Mouse (Mus musculus): Measurements from ENCODE around the gene Ptpn3. TPM values are rescaled to one million over a fixed set of nuclear protein-coding genes. Genes with fewer than 3 reads are reported as not detected.

Ptpn3 gene
- total and polyA plus RNA-seq, 3 experiments: 0.08 to 0.14 (median 0.09) TPM

DNA sequence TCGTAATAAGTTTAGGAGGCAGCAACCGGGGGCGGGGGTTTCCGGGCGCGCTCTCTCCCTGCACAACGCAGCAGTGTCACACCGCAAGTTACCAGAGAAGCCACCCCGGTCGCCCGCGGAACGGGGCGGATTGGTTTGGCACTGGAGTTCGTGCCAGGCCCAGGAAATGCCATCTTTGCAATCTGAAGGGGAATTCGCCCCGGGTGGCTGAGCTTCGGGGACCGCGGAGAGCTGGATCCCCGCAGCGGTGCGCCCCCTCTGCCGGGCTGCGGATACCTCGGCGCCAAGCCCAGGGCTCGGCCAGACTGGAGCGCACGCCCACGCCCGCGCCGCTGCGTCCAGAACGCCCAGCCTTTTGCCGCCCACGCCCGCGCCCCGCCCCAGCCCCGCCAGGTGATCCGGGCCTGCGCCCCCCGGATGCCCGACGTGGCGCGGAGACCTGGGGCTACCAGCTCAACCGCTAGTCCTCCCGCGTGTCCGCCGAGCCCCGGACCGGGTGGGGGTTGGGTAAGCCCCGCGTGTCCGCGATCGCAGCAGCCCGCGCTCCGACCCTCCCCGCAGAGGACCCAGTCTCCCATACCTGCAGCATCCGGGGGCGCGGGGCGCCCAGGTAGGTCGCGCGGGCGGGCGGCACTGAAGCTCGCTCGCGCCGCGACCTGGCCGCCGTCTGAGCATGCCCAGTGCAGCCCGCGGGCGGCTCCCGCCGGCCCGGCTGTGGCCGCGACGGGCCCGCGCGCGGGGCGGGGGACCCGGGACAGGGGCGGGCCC, 1.8 kb downstream of the Ptpn3 start:
- H3K4me2 ChIP-seq (ENCODE audit: insufficient read depth, low read depth, poor library complexity, severe bottlenecking): no peak overlapping the region
- in situ Hi-C loops (cut with MboI; ENCODE audit: low pct_ligation_motif_present, low pct_unique_long_range_greater_than_20kb, low sequenced_read_pairs): no loop called here
- H3K4me1 ChIP-seq (ENCODE audit: control insufficient read depth in 1 of 2, insufficient read depth in 2 of 2): peaks cover 0 to 18% of the 10 kb centered on the region in 2 experiments; a peak in 2 of 4 replicates
- no peaks in the 10 kb centered on the region for H3K27me3 ChIP-seq (replicated peaks)
- no peak overlapping the region for H3K27ac ChIP-seq (ENCODE audit: insufficient read depth, low read depth)
- no peak overlapping the region for H3K9ac ChIP-seq (ENCODE audit: insufficient read depth, low read depth)
- TF ChIP-seq USF1 (IDR thresholded peaks at IDR 0.05; ENCODE audit: low read depth, low read length) (no peak), GABPA (IDR thresholded peaks at IDR 0.05; ENCODE audit: insufficient replicate concordance, low read depth, low read length) (no peak), HCFC1 (IDR thresholded peaks at IDR 0.05; ENCODE audit: low read depth, low read length) (no peak), MAZ (IDR thresholded peaks at IDR 0.05; ENCODE audit: low read depth, low read length) (no peak)
- no peaks in the 10 kb centered on the region for H3K36me3 ChIP-seq (replicated peaks in 1 of 2; ENCODE audit: control insufficient read depth in 1 of 2, insufficient read depth in 1 of 2, low read length in 1 of 2)
- peaks cover 8% of the 10 kb centered on the region for H3K9me3 ChIP-seq (replicated peaks; ENCODE audit: low read length)
- H3K79me2 ChIP-seq (replicated peaks; ENCODE audit: control insufficient read depth, extremely low read depth, insufficient read depth, poor library complexity, severe bottlenecking): no peaks in the 10 kb centered on the region
- dilution Hi-C loops (cut with MboI; ENCODE audit: extremely low pct_ligation_motif_present, extremely low pct_unique_long_range_greater_than_20kb, low sequenced_read_pairs): no loop called here
- DNase-seq (ENCODE audit: extremely low read depth): no peak
- no peak overlapping the region for H3K4me3 ChIP-seq (replicated peaks in 1 of 3; ENCODE audit: low read depth in 2 of 3, low read length in 2 of 3, poor library complexity in 1 of 3)

DNA sequence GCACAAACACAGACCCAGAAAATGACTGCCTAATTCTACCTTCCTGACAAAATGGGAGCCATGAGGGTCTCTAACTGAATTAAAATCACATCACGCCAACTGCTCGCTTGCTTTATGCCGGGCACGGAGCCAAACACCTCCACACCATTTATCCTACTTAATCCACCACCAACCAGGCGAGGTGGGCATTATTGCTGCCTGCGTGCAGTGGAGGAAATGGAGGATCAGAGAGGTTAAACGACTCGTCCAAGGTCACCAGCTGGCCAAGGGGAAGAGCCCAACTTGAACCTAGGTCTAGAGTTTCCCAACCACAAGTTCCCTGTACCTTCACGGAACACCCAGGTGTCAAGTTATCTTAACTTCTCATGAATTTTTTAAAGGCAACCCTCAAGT, 2.3 kb downstream of the Ptpn3 start:
- TF ChIP-seq MEF2A (IDR thresholded peaks at IDR 0.05; ENCODE audit: borderline replicate concordance, low read depth, low read length): no peak
- TF ChIP-seq POLR2AphosphoS2 (IDR thresholded peaks at IDR 0.05; ENCODE audit: low read depth, low read length): no peak
- no peak for TF ChIP-seq IRF4 (IDR thresholded peaks at IDR 0.05; ENCODE audit: low read depth, low read length)
- no peak for TF ChIP-seq SIN3A (IDR thresholded peaks at IDR 0.05; ENCODE audit: low read length)
- no peak for TF ChIP-seq UBTF (IDR thresholded peaks at IDR 0.05; ENCODE audit: low read depth, low read length)
- TF ChIP-seq PAX5 (IDR thresholded peaks at IDR 0.05; ENCODE audit: low read length): no peak
- TF ChIP-seq SMC3 (IDR thresholded peaks at IDR 0.05; ENCODE audit: low read depth, low read length): no peak
- TF ChIP-seq USF2 (conservative IDR thresholded peaks at IDR 0.05; ENCODE audit: low read depth, low read length): no peak
- TF ChIP-seq MAZ (IDR thresholded peaks at IDR 0.05; ENCODE audit: low read depth, low read length): no peak
- TF ChIP-seq RAD21 (IDR thresholded peaks at IDR 0.05; ENCODE audit: low read depth, low read length): no peak
- no peak overlapping the region for H3K4me2 ChIP-seq (ENCODE audit: insufficient read depth, low read depth, poor library complexity, severe bottlenecking)
- H3K9me3 ChIP-seq (replicated peaks; ENCODE audit: low read length): peaks cover 8% of the 10 kb centered on the region
- H3K4me1 ChIP-seq (ENCODE audit: control insufficient read depth in 1 of 2, insufficient read depth in 2 of 2): peaks cover 0 to 18% of the 10 kb centered on the region in 2 experiments; a peak in 2 of 4 replicates
- H3K27me3 ChIP-seq (replicated peaks): no peaks in the 10 kb centered on the region
- no peaks in the 10 kb centered on the region for H3K36me3 ChIP-seq (replicated peaks in 1 of 2; ENCODE audit: control insufficient read depth in 1 of 2, insufficient read depth in 1 of 2, low read length in 1 of 2)
- no peak overlapping the region for H3K9ac ChIP-seq (ENCODE audit: insufficient read depth, low read depth)
- dilution Hi-C loops (cut with MboI; ENCODE audit: extremely low pct_ligation_motif_present, extremely low pct_unique_long_range_greater_than_20kb, low sequenced_read_pairs) (no loop called here), in situ Hi-C loops (cut with MboI; ENCODE audit: low pct_ligation_motif_present, low pct_unique_long_range_greater_than_20kb, low sequenced_read_pairs) (no loop called here)
- DNase-seq (ENCODE audit: extremely low read depth): no peak
- H3K4me3 ChIP-seq (replicated peaks in 1 of 3; ENCODE audit: low read depth in 2 of 3, low read length in 2 of 3, poor library complexity in 1 of 3): no peak overlapping the region
- no peak overlapping the region for H3K27ac ChIP-seq (ENCODE audit: insufficient read depth, low read depth)
- no peaks in the 10 kb centered on the region for H3K79me2 ChIP-seq (replicated peaks; ENCODE audit: control insufficient read depth, extremely low read depth, insufficient read depth, poor library complexity, severe bottlenecking)
